Mouse (Mus musculus) bone marrow macrophage, adult 2 months (primary cell): ENCODE results near the gene Scamp4.

ENCODE experiments used
- CTCF ChIP-seq: IDR thresholded peaks from 2 replicates; pipeline ENCODE4 v1.5.1; 2012; ENCODE audit warnings: low read depth, mild to moderate bottlenecking, low read length, moderate library complexity
- POLR2A ChIP-seq: IDR thresholded peaks from 2 replicates; pipeline ENCODE4 v1.6.1; 2012; ENCODE audit warnings: mild to moderate bottlenecking, low read depth, low read length, borderline replicate concordance

DNA sequence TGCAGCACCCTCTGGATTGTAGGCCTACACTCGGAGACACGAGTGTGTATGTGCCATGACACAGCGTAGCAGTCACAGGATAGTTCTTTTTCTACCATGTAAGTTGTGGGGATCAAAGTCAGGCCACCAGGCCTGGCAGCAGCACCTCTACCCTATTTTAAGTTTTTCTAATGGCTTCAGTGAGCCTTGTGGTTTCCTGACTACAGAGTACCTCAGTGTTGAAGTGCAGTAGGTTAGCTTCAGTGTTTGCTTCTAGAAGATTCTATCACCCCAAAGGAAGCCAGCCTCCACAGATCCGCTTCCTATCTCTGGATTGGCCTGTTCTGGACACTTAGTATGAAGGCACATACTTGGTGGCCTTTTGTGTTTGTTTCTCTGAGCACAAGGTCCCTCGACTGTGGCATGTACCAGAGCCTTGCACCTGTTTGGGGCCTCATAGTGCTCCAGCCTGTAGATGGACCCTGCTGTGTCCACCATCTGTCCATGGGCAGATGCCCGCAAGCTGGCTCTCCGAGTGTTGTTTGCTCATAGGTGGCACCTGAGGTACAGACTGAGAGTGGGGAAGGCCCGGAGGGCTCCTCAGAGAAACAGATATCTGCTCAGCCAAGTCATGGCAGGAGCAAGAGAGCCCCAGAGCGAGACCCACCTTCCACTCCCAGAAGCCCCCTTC lies 7.6 kb downstream of the Scamp4 start:
- no peak for TF ChIP-seq CTCF
- no peak for TF ChIP-seq POLR2A
